Mouse (Mus musculus): ENCODE results near the gene Spaar.
"Not testable (repeated sequence)": the region's sequence is repeated elsewhere in the genome, so short reads cannot be mapped to it uniquely, and the experiment has no call there.

Spaar gene

GRCm38 (mm10) chr4:43772304-43772703, 42.5 kb downstream of the Spaar start:
- no peak for ATAC-seq (ENCODE audit: insufficient number of reproducible peaks, low FRiP score, low TSS enrichment)

DNA sequence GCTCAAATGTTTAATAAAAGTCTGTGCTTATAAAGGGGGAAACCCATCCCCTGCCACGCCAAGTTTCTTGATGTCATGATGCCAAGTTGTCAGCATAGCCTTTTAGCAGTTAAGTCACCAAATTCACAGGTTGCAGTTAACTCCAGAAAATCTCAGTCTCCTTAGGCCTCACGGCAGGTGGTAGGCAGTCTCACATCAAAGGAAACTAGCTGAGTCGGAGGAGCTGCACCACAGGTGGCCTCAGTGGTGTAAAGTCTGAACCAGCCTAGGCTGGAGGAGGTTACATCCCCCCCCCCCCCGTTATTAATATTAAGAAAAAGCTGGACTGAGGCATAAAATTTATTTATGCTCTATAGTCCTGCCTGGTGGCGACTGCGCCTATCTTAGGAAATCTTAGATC, 65.5 kb downstream of the Spaar start:
- ATAC-seq (ENCODE audit: insufficient number of reproducible peaks, low FRiP score, low TSS enrichment), result no peak

DNA sequence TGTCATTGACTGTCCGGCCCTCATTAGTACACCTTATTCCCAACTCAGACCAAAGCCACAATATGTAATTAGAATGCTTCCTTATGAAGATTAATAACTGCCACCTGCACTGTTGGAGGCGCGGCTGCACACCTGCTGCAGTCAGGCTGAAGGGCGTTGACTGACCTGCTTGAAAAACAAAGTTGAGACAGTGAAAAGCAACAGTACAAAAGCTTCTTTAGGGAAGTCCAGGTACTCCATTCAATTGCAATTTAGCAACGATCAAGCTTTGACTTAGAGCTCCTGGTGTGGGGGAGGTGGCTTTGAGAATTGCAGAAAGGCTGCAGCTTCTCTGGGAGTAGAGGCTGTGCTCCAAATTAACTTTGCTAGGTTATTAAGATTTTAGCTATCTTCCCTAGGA, 66.0 kb downstream of the Spaar start:
- not testable (repeated sequence) for ATAC-seq (ENCODE audit: insufficient number of reproducible peaks, low FRiP score, low TSS enrichment)

GRCm38 (mm10) chr4:43798936-43799335, 69.1 kb downstream of the Spaar start:
- no peak for ATAC-seq (ENCODE audit: insufficient number of reproducible peaks, low FRiP score, low TSS enrichment)
